Mouse (Mus musculus): Measurements from ENCODE around the gene Arl6ip5. TPM values are rescaled to one million over a fixed set of nuclear protein-coding genes. Genes with fewer than 3 reads are reported as not detected.
A peak's percentile ranks its signal among the peaks of the same experiment; 100 is the strongest.

Gene Arl6ip5
- total RNA-seq (2014; fragmentation: Nextera tagmentation) (36.5 and 40.7 TPM in 2 replicates), total RNA-seq (2017) (47.9 and 53.0 TPM in 2 replicates)

DNA sequence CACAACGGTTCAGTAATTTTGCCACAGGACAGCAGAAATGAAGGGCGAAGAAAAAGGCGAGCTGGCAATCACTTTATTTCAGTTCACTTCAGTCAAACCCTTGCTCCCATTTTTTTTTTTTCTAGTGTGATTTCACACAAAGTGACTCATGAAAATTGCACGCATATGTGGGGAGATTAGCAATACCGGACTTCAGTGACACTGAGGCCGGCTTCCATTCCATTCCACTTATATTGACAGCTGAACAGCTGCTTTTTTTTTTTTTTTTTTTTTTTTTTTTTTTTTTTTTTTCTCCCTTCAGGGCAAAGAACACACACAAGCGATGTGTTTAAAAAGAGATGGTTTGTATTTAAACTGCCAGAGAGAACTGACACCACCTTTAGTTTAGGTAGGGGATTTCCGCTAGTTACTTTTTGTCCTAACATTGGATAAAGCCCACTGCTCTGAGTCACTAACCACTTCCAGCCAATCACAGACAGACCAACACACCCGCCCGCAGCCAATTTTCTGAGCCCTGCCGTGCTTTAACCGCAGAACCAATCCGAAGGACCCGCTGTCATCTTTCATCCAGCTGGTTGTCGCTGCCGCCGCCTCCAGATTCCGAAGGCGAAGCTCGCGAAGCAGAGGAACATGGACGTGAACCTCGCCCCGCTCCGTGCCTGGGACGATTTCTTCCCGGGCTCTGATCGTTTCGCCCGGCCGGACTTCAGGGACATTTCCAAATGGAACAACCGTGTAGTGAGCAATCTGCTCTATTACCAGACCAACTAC, at the start of gene Arl6ip5:
Gene Arl6ip5, plus strand, starts transcription at position 499 of the 771 bp plus-strand sequence.
- ATAC-seq (replicated peaks; ENCODE audit: low FRiP score, low TSS enrichment, poor library complexity, severe bottlenecking): peak; percentile 84

DNA sequence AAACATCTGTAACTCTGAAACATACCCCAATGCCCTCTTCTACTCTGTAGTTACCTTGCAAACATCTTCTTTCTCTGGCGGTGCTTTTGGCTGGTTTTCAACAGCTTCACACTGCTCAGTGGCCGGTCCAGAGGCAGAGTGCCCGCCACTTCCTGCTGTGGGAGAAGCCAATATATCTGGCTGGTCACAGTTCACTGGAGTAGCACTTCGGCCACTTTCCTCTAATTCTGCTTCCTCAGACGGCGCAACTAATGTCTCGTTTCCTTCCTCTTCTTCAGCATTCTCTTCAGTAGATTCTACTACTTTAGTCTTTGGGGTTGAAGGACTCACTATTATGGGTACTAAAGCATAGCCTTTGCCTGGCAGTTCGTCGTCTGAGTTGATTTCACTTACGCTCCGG, 34.8 kb upstream of the Arl6ip5 start:
- no peak for ATAC-seq (replicated peaks; ENCODE audit: low FRiP score, low TSS enrichment, poor library complexity, severe bottlenecking)

DNA sequence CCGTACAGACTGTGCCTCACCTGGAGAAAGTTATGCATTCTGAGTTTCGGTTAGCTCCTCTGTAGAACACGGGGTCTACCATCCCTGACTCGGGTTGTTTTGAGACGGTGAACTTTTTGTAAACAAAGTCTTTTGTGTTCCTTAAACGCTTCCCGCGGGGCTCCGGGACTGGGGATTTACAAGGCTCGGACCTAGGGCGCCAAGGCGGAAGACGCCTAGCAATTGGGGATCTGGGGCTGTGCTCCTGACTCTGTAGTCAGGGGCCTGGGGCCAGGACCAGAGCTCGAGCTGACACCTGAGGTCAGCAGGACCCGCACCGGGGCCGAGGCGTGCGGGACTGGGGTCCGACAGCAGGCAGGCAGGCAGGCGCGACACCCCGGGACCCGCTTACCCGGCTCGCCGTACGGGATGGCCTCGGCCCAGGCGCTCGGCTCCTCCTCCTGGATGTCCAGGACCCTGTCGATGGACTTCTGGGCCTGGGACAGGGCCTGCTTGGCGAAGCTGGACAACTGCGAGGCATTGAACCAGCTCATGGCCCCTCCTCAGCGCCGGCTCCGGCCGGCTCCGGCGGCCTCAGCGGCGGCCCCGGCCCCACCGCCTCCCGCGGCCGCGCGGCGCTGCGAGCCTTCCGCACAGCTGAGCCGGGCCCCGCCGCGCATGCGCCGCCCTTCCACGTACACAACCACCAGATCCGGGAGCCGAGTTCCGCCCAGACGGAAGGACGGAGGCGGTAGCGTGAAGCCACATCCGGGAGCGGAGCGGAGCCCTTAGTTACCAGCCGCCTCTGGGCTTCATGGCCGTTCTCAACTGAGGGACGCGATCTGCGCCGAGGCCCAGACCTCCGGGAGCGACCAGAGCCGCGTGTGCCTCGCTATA, 31.8 kb upstream of the Arl6ip5 start, which contains the start of gene Tmf1:
Gene Tmf1, minus strand, starts transcription at position 632 of the 876 bp plus-strand sequence.
- peak; percentile 97 for ATAC-seq (replicated peaks; ENCODE audit: low FRiP score, low TSS enrichment, poor library complexity, severe bottlenecking)

DNA sequence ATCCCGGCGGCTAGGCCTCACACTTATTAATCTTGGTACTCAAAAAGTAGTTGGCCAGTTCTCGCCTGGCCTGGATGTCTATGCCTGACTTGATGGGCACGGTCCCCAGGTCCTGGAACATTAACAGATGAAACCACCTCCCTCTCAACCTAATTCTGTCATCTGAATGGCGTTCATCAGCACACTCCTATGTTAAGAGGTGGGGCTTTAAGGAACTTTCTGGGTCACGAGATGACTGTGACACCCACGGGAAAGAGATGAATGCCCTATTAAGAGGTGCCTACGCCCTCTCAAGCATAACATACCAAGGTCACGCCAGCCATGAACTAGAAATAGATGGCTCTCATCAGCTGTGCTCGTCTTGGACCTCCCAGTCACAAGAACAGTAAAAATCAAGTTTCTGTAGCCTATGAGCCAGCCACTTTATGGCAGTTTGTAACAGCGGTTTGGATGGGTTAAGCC, 31.1 kb upstream of the Arl6ip5 start:
- peak; percentile 65 for ATAC-seq (replicated peaks; ENCODE audit: low FRiP score, low TSS enrichment, poor library complexity, severe bottlenecking)

- no peak for ATAC-seq (replicated peaks; ENCODE audit: low FRiP score, low TSS enrichment, poor library complexity, severe bottlenecking)
These were observed 10.1 kb upstream of the Arl6ip5 start for GRCm38 (mm10) chr6:97200437-97200836.

DNA sequence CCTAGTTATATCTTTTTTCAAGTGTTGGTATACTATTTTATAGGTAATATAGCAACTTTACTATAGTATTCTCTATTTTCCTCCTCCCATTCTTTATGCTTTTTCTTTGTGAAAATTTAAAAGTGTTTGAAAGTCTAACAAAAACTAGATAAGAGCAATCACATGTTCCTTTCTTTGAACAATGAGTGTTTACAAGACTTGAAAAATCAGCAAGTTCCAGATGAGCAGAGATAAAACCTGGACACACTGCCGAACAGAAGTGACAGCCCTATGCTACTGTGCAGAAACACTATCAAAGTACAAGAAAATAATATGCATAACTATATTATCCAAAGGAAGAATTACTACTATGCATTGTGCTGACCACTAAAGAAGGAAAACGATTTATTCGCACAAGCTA, 8.0 kb upstream of the Arl6ip5 start:
- ATAC-seq (replicated peaks; ENCODE audit: low FRiP score, low TSS enrichment, poor library complexity, severe bottlenecking): no peak

DNA sequence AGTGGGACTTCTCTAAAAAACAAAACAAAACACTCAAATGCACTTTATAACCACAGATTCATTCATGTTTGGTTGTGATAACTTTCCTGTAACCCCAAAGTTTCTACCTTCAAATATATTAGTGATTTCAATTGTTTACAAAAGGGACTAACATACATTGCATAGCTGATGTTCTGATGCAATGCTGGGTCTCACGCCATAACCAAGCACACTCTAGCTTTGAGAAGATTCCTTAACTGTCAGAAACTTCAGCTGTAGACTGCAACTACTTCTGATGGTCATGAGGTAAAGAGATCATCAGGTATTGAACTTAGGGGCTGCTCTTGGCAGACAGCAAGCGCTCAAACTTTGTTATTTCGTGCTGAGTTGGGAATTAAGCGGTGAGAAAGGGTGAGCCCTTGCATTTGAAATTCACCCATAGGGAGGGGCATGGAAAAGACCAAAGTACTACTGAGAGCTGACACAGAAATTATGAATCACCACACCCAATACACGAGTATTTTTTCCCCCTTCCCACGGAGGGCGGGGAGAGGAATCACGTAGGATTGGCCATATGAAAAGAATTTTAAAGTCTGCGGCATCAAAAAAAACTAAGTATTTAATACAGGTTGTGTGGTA, 6.1 kb upstream of the Arl6ip5 start:
- ATAC-seq (replicated peaks; ENCODE audit: low FRiP score, low TSS enrichment, poor library complexity, severe bottlenecking): no peak

DNA sequence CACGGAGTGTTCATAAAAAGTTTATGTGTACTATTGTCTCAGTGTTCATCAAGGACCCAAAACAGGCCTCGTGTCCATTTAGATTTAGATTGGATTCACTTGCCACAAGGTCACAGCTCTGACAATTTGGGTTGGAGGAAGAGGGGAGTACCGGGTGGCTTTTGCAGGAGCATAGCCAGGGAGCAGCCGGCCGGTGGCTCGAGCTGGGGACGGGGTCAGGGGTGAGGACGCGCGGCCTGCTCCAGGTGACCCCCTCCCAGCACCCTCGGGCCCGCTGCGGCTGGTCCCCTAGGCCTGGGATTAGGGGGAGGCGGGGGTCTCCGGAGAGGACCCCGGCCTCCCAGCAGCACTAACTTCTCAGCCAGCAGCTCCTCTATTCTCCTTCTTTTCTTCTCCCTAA, 5.5 kb upstream of the Arl6ip5 start:
- no peak for ATAC-seq (replicated peaks; ENCODE audit: low FRiP score, low TSS enrichment, poor library complexity, severe bottlenecking)

GRCm38 (mm10) chr6:97205439-97205885, 5.0 kb upstream of the Arl6ip5 start, which contains the start of gene Uba3:
TSS of gene Uba3 (minus strand) at chr6:97205647.
- ATAC-seq (replicated peaks; ENCODE audit: low FRiP score, low TSS enrichment, poor library complexity, severe bottlenecking): peak; percentile 94

GRCm38 (mm10) chr6:97207085-97207484, 3.4 kb upstream of the Arl6ip5 start:
- ATAC-seq (replicated peaks; ENCODE audit: low FRiP score, low TSS enrichment, poor library complexity, severe bottlenecking): no peak

GRCm38 (mm10) chr6:97208406-97208805, 2.1 kb upstream of the Arl6ip5 start:
- ATAC-seq (replicated peaks; ENCODE audit: low FRiP score, low TSS enrichment, poor library complexity, severe bottlenecking): no peak

DNA sequence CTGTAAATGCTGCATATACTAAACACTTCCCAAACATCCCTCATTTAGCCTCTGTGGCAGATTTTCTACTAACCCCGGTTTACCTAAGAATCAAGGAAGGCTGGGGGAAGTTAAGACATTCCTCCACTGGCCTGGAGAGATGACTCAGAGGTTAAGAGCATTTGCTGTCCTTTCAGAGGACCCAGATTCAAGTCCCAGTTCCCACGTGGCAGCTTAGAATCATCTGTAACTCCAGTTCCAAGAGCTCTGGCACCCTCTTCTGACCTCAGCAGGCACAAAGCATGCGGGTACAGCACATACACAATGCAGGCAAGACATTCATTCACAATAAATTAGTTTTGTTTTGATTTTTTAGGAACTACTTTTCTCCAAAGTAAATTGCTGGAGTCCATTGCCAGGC, 1.3 kb upstream of the Arl6ip5 start:
- ATAC-seq (replicated peaks; ENCODE audit: low FRiP score, low TSS enrichment, poor library complexity, severe bottlenecking): no peak

GRCm38 (mm10) chr6:97209751-97210150, 738 bp upstream of the Arl6ip5 start:
- no peak for ATAC-seq (replicated peaks; ENCODE audit: low FRiP score, low TSS enrichment, poor library complexity, severe bottlenecking)

DNA sequence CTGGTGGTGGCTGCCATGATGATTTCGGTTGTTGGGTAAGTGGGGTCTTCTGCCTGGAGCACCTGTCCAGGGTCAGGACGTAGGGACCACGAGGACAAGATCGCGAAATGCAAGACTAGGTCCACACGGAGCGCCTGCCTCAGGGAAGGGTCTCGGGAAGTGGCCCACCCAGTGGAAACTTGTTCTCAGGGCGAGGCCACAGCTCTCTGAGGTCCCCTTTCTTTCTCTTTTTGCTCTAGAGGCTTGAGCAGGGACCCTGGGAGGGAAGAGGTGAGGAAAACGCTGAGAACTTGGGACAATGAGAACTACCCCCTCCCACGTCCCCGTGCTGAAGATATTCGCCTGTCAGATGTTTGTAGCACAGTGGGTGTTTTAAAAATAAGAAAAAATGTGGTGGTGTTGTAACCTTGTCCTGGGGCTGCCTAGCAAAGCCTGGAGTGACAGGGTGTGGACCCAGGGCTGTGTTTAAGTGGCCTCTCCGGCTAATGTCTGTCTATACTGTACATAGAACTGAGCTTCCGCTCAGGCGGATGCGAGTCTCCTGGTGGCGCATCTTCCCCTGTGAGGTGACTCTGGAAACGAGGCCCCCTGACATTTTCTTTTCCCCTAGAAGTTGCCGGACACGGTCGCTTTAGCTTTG, 593 bp downstream of the Arl6ip5 start:
- peak; percentile 73 for ATAC-seq (replicated peaks; ENCODE audit: low FRiP score, low TSS enrichment, poor library complexity, severe bottlenecking)

- ATAC-seq (replicated peaks; ENCODE audit: low FRiP score, low TSS enrichment, poor library complexity, severe bottlenecking): peak; percentile 31; the same call in 1 of the 2 replicates
These were observed 1.5 kb downstream of the Arl6ip5 start for GRCm38 (mm10) chr6:97211981-97212380.

GRCm38 (mm10) chr6:97216154-97216821, 5.8 kb downstream of the Arl6ip5 start:
- no peak for ATAC-seq (replicated peaks; ENCODE audit: low FRiP score, low TSS enrichment, poor library complexity, severe bottlenecking)

- no peak for ATAC-seq (replicated peaks; ENCODE audit: low FRiP score, low TSS enrichment, poor library complexity, severe bottlenecking)
These were observed 10.2 kb downstream of the Arl6ip5 start for GRCm38 (mm10) chr6:97220672-97221071.

GRCm38 (mm10) chr6:97221205-97222025, 10.9 kb downstream of the Arl6ip5 start:
- 0 out of 2 replicates have a peak, but pooled peaks have one; percentile 12 for ATAC-seq (replicated peaks; ENCODE audit: low FRiP score, low TSS enrichment, poor library complexity, severe bottlenecking)
